Mouse (Mus musculus) hindbrain, postnatal 0 days (tissue): ENCODE measurements at regions not wholly inside any gene's neighbourhood (a gene's known extent, or its start where the extent isn't known, plus 50 kb on each side); places are given as distances from the start of the nearest gene placed in this dataset.

Experiments
- ATAC-seq: fragments of 200-750 bp; cut with Nextera tagmentation; 2 replicates; pipeline ENCODE4 v1.8.0; 2017; ENCODE audit warnings: mild to moderate bottlenecking, moderate TSS enrichment, moderate library complexity
- DNase-seq: peaks from one replicate; pipeline ENCODE4 v3.0.0-alpha.2; 2015; ENCODE audit warnings: low spot score
- H3K27ac ChIP-seq: fragments of 300-500 bp; sonication (generic); 2 replicates; pipeline ENCODE4 v1.5.1; 2014; ENCODE audit warnings: mild to moderate bottlenecking
- H3K27me3 ChIP-seq: fragments of 300-500 bp; sonication (generic); 2 replicates; pipeline ENCODE4 v1.6.1; 2014; ENCODE audit warnings: low read length, mixed read lengths; ENCODE audit not compliant: insufficient read depth
- H3K36me3 ChIP-seq: fragments of 300-500 bp; sonication (generic); 2 replicates; pipeline ENCODE4 v1.6.1; 2014; ENCODE audit warnings: low read length, mixed read lengths; ENCODE audit not compliant: insufficient read depth
- H3K4me1 ChIP-seq: fragments of 300-500 bp; sonication (generic); 2 replicates; pipeline ENCODE4 v1.6.1; 2014; ENCODE audit warnings: antibody characterized with exemption, low read length, mixed read lengths; ENCODE audit not compliant: insufficient read depth
- H3K4me2 ChIP-seq: fragments of 300-500 bp; sonication (generic); 2 replicates; pipeline ENCODE4 v1.6.1; 2014; ENCODE audit warnings: low read depth, mild to moderate bottlenecking, low read length, moderate library complexity, mixed read lengths
- H3K4me3 ChIP-seq: fragments of 300-500 bp; sonication (generic); 2 replicates; pipeline ENCODE4 v1.5.1; 2014; ENCODE audit warnings: low read length
- H3K9ac ChIP-seq: fragments of 300-500 bp; sonication (generic); replicated peaks from 2 replicates; pipeline ENCODE4 v1.6.1; 2014; ENCODE audit warnings: mild to moderate bottlenecking, low read length, moderate library complexity, mixed read lengths
- H3K9me3 ChIP-seq: fragments of 300-500 bp; sonication (generic); 2 replicates; pipeline ENCODE4 v1.6.1; 2016; ENCODE audit warnings: low read length, mixed read lengths
- CTCF ChIP-seq: IDR thresholded peaks from 2 replicates; pipeline ENCODE4 v1.5.1; 2016; ENCODE audit warnings: antibody characterized with exemption, control low read depth, low read depth
- WGBS: fragments of 180-500 bp; shearing (Covaris S2); extraction: QIAGEN DNeasy Blood & Tissue Kit; methylation state at CpG from one replicate; pipeline ENCODE4 v1.1.7; 2014; 5-methylcytosine and 5-hydroxymethylcytosine counted together

- H3K27ac ChIP-seq = no peak overlapping the region; the same call in 1 of the 2 replicates
- H3K9me3 ChIP-seq = no peaks in the 10 kb centered on the region
- no peak for DNase-seq
- no peak overlapping the region for H3K9ac ChIP-seq
- 51% methylated on average over 8 of the region's 8 CpGs for WGBS
- H3K36me3 ChIP-seq = no peaks in the 10 kb centered on the region
- no peaks in the 10 kb centered on the region for H3K27me3 ChIP-seq
- TF ChIP-seq CTCF = no peak
- H3K4me2 ChIP-seq = no peak overlapping the region
- H3K4me1 ChIP-seq = no peaks in the 10 kb centered on the region; the same call in 1 of the 2 replicates
- no peak overlapping the region for H3K4me3 ChIP-seq
- ATAC-seq = no peak
These were observed 651.7 kb upstream of the Lmcd1 start for GRCm38 (mm10) chr6:111621684-111622480.

GRCm38 (mm10) chr6:111622481-111623139 is 650.9 kb upstream of the Lmcd1 start:
- no peak overlapping the region; the same call in 1 of the 2 replicates for H3K27ac ChIP-seq
- no peak overlapping the region for H3K4me3 ChIP-seq
- no peaks in the 10 kb centered on the region for H3K27me3 ChIP-seq
- ATAC-seq (no peak), DNase-seq (peak; percentile 30)
- H3K4me1 ChIP-seq = no peaks in the 10 kb centered on the region; the same call in 1 of the 2 replicates
- no peaks in the 10 kb centered on the region for H3K36me3 ChIP-seq
- no peaks in the 10 kb centered on the region for H3K9me3 ChIP-seq
- H3K4me2 ChIP-seq = no peak overlapping the region
- no peak overlapping the region for H3K9ac ChIP-seq
- WGBS = 38% methylated on average over 7 of the region's 7 CpGs
- TF ChIP-seq CTCF = no peak

GRCm38 (mm10) chr6:111623140-111623497 is 650.4 kb upstream of the Lmcd1 start:
- no peak overlapping the region for H3K4me2 ChIP-seq
- no peak overlapping the region for H3K27ac ChIP-seq
- H3K4me3 ChIP-seq = no peak overlapping the region
- 72% methylated on average over 4 of the region's 4 CpGs for WGBS
- no peak for TF ChIP-seq CTCF
- no peaks in the 10 kb centered on the region for H3K27me3 ChIP-seq
- no peaks in the 10 kb centered on the region; the same call in 1 of the 2 replicates for H3K4me1 ChIP-seq
- no peak overlapping the region for H3K9ac ChIP-seq
- no peaks in the 10 kb centered on the region for H3K36me3 ChIP-seq
- ATAC-seq (no peak), DNase-seq (no peak)
- H3K9me3 ChIP-seq = no peaks in the 10 kb centered on the region

- no peak for TF ChIP-seq CTCF
- H3K4me3 ChIP-seq = no peak overlapping the region
- H3K9ac ChIP-seq = no peak overlapping the region
- DNase-seq = no peak
- H3K4me1 ChIP-seq = no peaks in the 10 kb centered on the region; the same call in 1 of the 2 replicates
- H3K4me2 ChIP-seq = no peak overlapping the region
- H3K9me3 ChIP-seq = no peaks in the 10 kb centered on the region
- ATAC-seq = no peak
- no peak overlapping the region for H3K27ac ChIP-seq
- H3K27me3 ChIP-seq = no peaks in the 10 kb centered on the region
- H3K36me3 ChIP-seq = no peaks in the 10 kb centered on the region
These were observed 648.1 kb upstream of the Lmcd1 start for GRCm38 (mm10) chr6:111625501-111625900.

GRCm38 (mm10) chr6:111652736-111653135 is 620.8 kb upstream of the Lmcd1 start:
- no peak overlapping the region for H3K4me3 ChIP-seq
- DNase-seq (no peak), ATAC-seq (no peak)
- no peaks in the 10 kb centered on the region for H3K36me3 ChIP-seq
- H3K4me1 ChIP-seq = no peaks in the 10 kb centered on the region
- no peak overlapping the region for H3K27ac ChIP-seq
- WGBS = 89% methylated on average over 3 of the region's 3 CpGs
- no peak overlapping the region for H3K4me2 ChIP-seq
- no peak for TF ChIP-seq CTCF
- no peak overlapping the region for H3K9ac ChIP-seq
- no peaks in the 10 kb centered on the region for H3K9me3 ChIP-seq
- H3K27me3 ChIP-seq = no peaks in the 10 kb centered on the region

- no peaks in the 10 kb centered on the region for H3K4me1 ChIP-seq
- ATAC-seq = no peak
- 48% methylated on average over 2 of the region's 2 CpGs for WGBS
- no peak for DNase-seq
- no peaks in the 10 kb centered on the region for H3K36me3 ChIP-seq
- H3K9me3 ChIP-seq = no peaks in the 10 kb centered on the region
- no peak overlapping the region for H3K9ac ChIP-seq
- H3K4me2 ChIP-seq = no peak overlapping the region
- H3K4me3 ChIP-seq = no peak overlapping the region
- H3K27ac ChIP-seq = no peak overlapping the region
- H3K27me3 ChIP-seq = no peaks in the 10 kb centered on the region
- no peak for TF ChIP-seq CTCF
These were observed 613.6 kb upstream of the Lmcd1 start for GRCm38 (mm10) chr6:111659957-111660356.

GRCm38 (mm10) chr6:111664603-111665002 is 609.0 kb upstream of the Lmcd1 start:
- no peaks in the 10 kb centered on the region for H3K9me3 ChIP-seq
- H3K36me3 ChIP-seq = no peaks in the 10 kb centered on the region
- no peak overlapping the region for H3K4me2 ChIP-seq
- ATAC-seq = no peak
- no peak overlapping the region for H3K27ac ChIP-seq
- no peak for DNase-seq
- no peak for TF ChIP-seq CTCF
- no peaks in the 10 kb centered on the region for H3K4me1 ChIP-seq
- no peak overlapping the region for H3K4me3 ChIP-seq
- no peaks in the 10 kb centered on the region for H3K27me3 ChIP-seq
- no peak overlapping the region for H3K9ac ChIP-seq
